Mouse (Mus musculus): Measurements from ENCODE around the gene Prrx2.

The Prrx2 gene

DNA sequence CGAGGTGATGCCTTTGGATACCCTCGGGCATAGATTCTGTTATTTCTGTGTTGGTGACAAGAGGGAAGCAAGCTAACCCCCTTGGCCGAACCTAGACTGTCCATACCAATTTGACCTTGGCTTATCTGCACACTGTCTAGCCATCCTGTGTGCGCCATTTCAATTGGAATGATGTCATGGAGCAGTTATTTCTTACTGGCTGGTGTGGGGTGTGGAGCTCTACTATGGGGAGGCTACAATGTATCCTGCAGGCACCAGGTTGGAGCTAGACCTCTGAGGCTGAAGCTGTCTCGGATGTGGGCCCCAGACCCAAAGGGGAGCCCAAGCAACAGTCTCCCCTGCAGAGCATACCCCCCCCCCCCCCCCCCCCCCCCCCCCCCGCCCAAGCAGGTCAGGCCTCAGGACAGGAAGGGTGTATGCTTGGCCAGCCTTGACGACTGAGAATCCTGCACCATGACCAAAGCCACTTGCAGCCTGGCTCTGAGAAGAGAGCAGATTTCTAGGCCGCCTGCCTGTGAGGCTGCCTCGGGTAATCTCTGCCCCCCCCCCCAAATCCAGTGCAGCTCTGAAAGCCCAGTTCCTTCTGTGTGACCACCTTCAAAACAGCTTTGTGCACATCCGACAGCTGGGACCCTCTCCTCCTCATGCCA lies at the start of gene Prrx2:
TSS of gene Prrx2 (plus strand) at position 600 of the 650 bp plus-strand sequence.
- no peak for DNase-seq

DNA sequence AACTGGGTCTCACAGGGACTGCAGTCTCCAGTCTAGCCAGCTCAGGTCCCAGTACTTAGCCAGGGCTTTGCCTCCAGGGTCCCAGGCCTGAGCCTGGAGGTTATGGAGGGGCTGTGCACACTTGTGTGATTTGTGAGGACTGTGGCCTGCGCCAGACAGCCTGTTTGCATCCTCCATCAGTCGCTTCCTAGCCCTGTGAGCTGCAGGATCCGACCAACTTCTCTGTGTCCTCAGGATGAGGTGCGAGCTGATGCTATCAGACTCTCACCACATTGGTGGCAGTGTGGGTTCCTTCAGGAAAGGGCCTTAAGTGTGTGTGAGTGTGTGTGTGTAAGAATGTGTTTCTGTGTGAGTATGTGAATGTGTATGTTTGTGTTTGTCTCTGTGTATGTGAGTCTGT lies 47.3 kb upstream of the Prrx2 start:
- DNase-seq, result no peak

DNA sequence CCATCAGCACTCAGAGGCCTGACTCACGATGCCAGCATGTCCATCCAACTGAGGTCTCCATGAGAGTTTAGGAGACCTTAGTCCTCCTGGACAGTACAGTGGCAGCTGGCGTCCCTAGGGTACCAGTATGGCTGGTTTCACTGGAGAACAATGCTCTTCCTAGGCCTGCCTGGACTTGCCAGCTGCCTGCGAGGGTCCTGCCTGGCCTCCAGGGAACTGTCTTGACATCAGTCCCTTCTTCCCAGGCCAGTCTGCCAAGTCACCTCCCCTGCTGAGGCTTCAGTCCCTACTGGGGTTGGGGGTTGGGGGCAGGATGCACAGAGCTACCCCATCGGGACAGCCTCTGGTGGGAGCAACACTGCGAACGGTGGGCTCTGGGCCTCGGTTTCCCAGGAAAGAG lies 42.7 kb upstream of the Prrx2 start:
- no peak for DNase-seq

DNA sequence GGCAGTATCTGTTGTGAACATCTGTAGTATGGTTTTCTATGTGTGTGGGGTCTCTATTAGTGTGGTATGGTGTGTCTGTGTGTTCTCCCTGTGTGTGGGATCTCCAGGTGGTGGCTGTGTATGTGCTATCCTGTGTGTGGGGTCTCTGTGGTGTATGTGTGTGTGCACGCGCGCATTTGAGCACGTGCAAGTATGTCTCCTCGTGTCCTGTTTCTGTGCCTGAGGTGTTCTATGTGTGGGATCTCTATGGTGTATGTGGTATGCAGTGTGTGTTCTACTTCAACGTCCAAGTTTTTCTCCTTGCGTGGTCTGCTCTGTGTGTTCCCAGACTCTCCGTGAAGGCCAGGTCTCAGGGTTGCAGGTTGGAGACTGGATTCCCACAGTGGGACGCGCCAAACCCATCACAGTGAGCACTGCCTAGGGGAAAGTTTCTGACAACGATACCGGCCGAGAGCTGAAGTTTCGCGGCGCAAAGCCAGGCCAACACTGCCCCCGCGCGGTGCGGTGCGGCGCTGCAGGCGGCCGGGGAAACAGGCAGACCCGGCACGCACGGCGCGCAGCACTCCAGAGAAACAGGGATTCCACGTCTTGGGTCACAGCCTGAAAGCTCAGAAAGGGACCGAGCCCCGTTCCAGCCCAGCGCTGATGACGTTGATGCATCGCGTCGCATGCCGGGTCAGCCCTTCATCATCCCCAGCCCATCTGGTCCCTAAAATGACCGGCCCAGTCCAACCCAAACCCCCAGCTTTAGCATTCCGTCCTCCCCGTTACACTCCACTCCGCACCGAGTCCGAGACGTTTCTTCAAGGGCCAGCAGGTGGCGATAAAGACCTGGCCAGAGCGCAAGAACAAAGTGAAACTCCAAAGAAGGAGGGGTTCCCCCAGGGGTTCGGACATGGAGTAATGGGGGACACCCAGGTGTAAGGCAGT lies 40.3 kb upstream of the Prrx2 start:
- peak; percentile 93 for DNase-seq

- no peak for DNase-seq
These were observed 39.4 kb upstream of the Prrx2 start for GRCm38 (mm10) chr2:30795271-30795888.

GRCm38 (mm10) chr2:30795889-30796275 lies 38.9 kb upstream of the Prrx2 start:
- DNase-seq, result no peak

GRCm38 (mm10) chr2:30796382-30796781 lies 38.4 kb upstream of the Prrx2 start:
- peak; percentile 96 for DNase-seq

- DNase-seq, result no peak
These were observed 35.3 kb upstream of the Prrx2 start for GRCm38 (mm10) chr2:30799456-30799855.

DNA sequence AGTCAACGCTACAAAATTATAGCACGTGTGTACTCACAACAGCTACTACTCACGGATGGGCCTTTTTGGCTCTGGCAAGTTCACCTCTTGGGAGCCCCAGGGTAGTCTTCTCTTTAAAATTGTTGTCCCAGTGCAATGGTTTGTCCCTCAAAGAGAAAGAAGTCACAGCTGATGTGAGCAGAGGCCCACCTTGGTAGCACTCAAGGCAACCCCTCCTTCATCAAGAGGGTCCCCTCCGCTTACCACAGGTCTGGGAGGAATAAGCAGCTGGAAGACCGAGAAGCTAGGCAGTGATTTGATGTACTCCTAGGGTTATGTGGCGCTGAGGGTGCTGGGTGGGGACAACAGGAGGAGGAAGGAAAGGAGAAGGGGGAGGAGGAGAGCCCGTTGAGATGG lies 34.1 kb upstream of the Prrx2 start:
- no peak for DNase-seq

GRCm38 (mm10) chr2:30801067-30801852 lies 33.5 kb upstream of the Prrx2 start:
- peak; percentile 70 for DNase-seq

DNA sequence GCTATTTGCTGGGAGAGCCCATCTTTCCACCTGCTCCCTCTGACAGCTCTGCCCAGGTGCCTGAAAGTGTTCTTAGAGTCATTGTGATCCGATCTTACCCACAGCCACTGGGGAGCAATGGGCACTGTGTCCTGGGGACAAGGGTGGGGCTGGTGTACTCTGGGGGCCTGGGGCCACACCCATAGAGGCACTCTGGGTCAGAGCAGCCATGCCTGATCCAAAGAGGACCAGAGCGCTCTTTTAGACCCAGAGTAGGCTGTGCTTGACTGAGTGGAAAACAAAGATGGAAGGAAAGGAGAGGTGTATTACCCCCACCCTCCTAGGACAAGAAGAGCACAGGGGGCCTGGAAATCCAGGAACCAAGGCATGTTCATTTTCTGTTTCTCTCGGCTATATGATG lies 31.2 kb upstream of the Prrx2 start, which contains the start of gene 1700001O22Rik:
TSS of gene 1700001O22Rik (minus strand) at position 58 of the 400 bp plus-strand sequence.
- no peak for DNase-seq

DNA sequence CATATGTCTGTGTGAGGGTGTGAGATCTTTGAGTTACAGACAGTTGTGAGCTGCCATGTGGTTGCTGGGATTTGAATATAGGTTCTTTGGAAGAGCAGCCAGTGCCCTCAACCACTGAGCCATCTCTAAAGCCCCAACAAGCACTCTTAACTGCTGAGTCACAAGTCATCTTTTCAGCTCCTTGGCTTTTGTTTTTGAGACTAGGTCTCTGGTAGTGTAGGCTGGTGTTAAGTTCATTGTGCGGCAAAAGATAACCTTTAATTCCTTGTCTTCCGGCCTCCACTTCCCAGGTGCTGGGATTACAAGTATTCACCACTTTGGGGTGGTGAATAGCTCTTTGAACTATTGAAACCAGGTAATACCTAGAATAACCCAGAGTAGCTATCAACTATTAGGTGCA lies 28.8 kb upstream of the Prrx2 start:
- no peak for DNase-seq

GRCm38 (mm10) chr2:30807147-30807647 lies 27.6 kb upstream of the Prrx2 start:
- DNase-seq, result no peak

DNA sequence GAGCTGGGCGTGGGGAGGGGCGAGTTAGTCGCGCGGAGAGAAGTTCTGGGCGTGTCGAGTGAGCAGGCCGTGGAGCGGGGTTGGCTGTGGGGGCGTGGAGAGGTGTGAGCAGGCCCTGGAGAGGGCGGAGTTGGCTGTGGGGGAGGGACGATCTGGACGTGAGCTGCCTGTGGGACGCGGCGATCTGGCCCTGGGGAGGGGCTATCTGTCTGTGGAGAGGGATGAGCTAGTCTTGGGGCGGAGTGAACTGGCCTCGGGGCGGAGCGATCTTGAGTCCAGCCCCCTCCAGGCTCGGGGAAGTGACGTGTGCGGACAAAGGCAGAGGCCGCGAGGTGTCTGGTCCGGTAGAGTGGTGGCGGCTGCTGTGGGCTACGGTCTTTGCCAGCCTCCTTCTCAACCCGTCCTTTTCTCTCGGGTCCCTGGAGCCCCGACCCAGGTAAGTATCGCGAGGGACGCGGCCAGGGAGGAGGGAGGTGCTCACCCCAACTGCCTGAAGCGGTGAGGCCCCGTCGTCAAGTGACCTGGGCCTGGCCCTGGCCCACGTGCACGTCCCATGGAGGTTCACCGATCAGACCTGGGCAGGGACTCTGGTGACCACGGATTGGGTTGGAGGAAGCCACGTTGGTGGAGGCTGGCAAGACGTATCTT lies 27.0 kb upstream of the Prrx2 start, which contains the start of gene Ntmt1:
TSS of gene Ntmt1 (plus strand) at position 179 of the 648 bp plus-strand sequence.
- DNase-seq, result peak; percentile 99

- no peak for DNase-seq
These were observed 26.5 kb upstream of the Prrx2 start for GRCm38 (mm10) chr2:30808296-30808655.

DNA sequence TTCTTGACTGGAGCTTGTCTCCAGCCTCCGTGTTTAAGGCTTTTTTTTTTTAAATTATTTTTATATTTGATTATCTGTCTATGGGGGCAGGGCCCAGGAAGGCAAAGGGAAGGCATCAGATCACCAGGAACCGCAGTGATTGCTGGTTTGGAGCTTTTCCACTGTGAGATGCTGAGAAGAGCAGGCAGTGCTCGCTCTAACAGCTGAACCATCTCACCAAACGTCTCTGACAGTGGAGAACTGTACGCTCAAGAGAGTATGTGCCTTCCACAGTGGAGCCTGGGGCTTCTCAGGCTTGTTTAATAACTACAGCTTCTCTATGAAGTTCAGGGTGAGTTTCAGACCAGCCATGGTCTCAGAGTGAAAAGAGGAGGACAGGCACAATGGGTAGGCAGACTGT lies 25.3 kb upstream of the Prrx2 start:
- no peak for DNase-seq

GRCm38 (mm10) chr2:30810573-30810972 lies 24.2 kb upstream of the Prrx2 start:
- DNase-seq, result no peak

DNA sequence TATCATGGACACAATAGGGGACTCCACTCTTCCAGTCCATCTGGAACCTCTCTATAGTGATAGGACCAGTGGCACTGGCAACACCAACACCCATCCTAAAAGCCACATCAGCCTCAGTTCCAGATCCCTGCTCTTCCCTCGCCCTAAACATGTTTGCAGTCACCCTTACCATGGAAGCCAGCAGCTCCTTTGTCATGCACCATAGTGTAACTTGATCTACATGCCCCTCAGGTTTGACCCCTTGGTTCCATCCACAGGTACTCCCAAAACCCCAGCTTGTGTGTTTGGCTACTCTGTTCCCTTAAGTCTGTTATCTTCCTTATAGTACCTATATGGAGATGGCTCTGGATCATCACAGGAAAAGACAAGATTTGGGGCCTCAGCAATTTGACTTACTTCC lies 18.4 kb upstream of the Prrx2 start:
- no peak for DNase-seq

- no peak for DNase-seq
These were observed 14.9 kb upstream of the Prrx2 start for GRCm38 (mm10) chr2:30819873-30820272.

DNA sequence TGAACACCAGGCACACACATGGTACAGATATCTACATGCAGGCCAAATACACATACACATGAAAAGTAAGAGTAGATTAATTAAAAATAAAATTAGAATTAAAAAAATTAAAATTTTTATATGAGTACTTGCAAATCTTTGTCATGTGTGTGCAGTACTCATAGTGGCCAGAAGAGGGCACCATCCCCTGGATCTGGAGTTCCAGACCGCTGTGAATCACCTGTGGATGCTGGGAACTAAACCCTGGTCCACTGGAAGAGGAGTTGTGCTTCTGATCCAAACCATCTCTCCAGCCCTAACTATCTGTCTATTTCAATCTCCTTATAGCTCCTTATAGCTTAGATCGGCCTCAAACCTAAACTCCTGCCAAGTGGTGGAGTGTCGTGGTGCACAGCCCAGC lies 13.7 kb upstream of the Prrx2 start:
- no peak for DNase-seq

DNA sequence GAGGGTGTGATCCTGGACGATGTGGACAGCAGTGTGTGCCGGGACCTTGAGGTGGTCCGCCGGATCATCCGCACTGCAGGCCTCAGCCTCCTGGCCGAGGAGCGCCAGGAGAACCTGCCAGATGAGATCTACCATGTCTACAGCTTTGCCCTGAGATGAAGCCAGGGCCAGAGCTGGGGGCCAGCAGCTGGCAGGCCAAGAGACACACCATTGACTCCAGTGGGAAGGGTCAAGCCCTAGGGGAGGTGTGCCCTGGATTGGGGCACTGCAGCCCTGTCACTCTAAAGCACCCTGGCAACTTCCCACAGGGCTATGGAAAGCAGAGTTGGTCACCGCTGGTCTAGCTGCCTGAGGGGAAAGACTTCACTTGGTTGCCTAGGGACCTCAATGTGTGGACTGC lies 12.3 kb upstream of the Prrx2 start:
- DNase-seq, result no peak

Data from embryo, embryonic 11 days (tissue).